Mouse (Mus musculus) limb, embryonic 10.5 days (tissue): ENCODE measurements around the gene Celf1. TPM values are rescaled to one million over a fixed set of nuclear protein-coding genes. Genes with fewer than 3 reads are reported as not detected.
A peak's percentile ranks its signal among the peaks of the same experiment; 100 is the strongest.
"Not testable (repeated sequence)": the region's sequence is repeated elsewhere in the genome, so short reads cannot be mapped to it uniquely, and the experiment has no call there.

Experiments
- DNase-seq: peaks from one replicate; pipeline ENCODE4 v3.0.0-alpha.2; 2017; ENCODE audit warnings: low spot score
- H3K27ac ChIP-seq: fragments of 300-500 bp; sonication (generic); 2 replicates; pipeline ENCODE4 v1.5.1; 2016; ENCODE audit warnings: mild to moderate bottlenecking
- H3K27me3 ChIP-seq: fragments of 300-500 bp; sonication (generic); 2 replicates; pipeline ENCODE4 v1.6.1; 2016; ENCODE audit warnings: low read depth, mild to moderate bottlenecking; ENCODE audit not compliant: poor library complexity, severe bottlenecking
- H3K36me3 ChIP-seq: fragments of 300-500 bp; sonication (generic); 2 replicates; pipeline ENCODE4 v1.6.1; 2016; ENCODE audit warnings: mild to moderate bottlenecking, moderate library complexity
- H3K4me1 ChIP-seq: fragments of 300-500 bp; sonication (generic); 2 replicates; pipeline ENCODE4 v1.6.1; 2016
- H3K4me3 ChIP-seq: fragments of 300-500 bp; sonication (generic); 2 replicates; pipeline ENCODE4 v1.5.1; 2016; ENCODE audit warnings: mild to moderate bottlenecking, moderate library complexity
- H3K9me3 ChIP-seq: fragments of 300-500 bp; sonication (generic); replicated peaks from 2 replicates; pipeline ENCODE4 v1.6.1; 2016; ENCODE audit warnings: mild to moderate bottlenecking
- WGBS: fragments of 180-500 bp; shearing (Covaris S2); methylation state at CpG from one replicate; pipeline ENCODE4 v1.1.7; 2016; 5-methylcytosine and 5-hydroxymethylcytosine counted together
- polyA plus RNA-seq: library from polyadenylated mRNA; unstranded; fragments of >200 nt; fragmentation: Nextera tagmentation; extraction: Ambion mirVana; gene quantifications from 2 replicates; pipeline ENCODE4 v1.2.1, GENCODE M21; 2016

The Celf1 gene
- polyA plus RNA-seq, 1 experiment from 2014 or later = 150 TPM

GRCm38 (mm10) chr2:91041786-91042185, 101.6 kb downstream of the Celf1 start:
- WGBS = 80% methylated on average over 8 of the region's 8 CpGs
- H3K36me3 ChIP-seq = no peaks in the 10 kb centered on the region
- H3K4me1 ChIP-seq = peaks cover 14% of the 10 kb centered on the region
- DNase-seq = no peak
- no peak overlapping the region for H3K27ac ChIP-seq
- no peak overlapping the region for H3K4me3 ChIP-seq
- no peaks in the 10 kb centered on the region for H3K9me3 ChIP-seq
- no peaks in the 10 kb centered on the region for H3K27me3 ChIP-seq

- Histone ChIP-seq H3K36me3 (no peaks in the 10 kb centered on the region), H3K4me1 (peaks cover 21% of the 10 kb centered on the region), H3K27ac (no peak overlapping the region), H3K9me3 (no peaks in the 10 kb centered on the region), H3K27me3 (no peaks in the 10 kb centered on the region), H3K4me3 (no peak overlapping the region)
- 67% methylated on average over 21 of the region's 21 CpGs for whole genome bisulfite sequencing
- DNase-seq = no peak
Observed at GRCm38 (mm10) chr2:91042651-91043398, 102.6 kb downstream of the Celf1 start.

- WGBS = 79% methylated on average over 13 of the region's 13 CpGs
- H3K27me3 ChIP-seq = no peaks in the 10 kb centered on the region
- no peak overlapping the region for H3K4me3 ChIP-seq
- H3K9me3 ChIP-seq = no peaks in the 10 kb centered on the region
- peaks cover 21% of the 10 kb centered on the region for H3K4me1 ChIP-seq
- H3K27ac ChIP-seq = peak overlapping the region; percentile 46; the same call in 1 of the 2 replicates
- no peak for DNase-seq
- no peaks in the 10 kb centered on the region for H3K36me3 ChIP-seq
Observed at GRCm38 (mm10) chr2:91044727-91045126, 104.5 kb downstream of the Celf1 start.

GRCm38 (mm10) chr2:91045805-91046204, 105.6 kb downstream of the Celf1 start:
- H3K9me3 ChIP-seq, H3K36me3 ChIP-seq, DNase-seq, H3K27me3 ChIP-seq, H3K4me3 ChIP-seq: not testable (repeated sequence)
- WGBS = 76% methylated on average over 1 of the region's 1 CpGs
- Histone ChIP-seq H3K27ac (peak overlapping the region; percentile 46; the same call in 1 of the 2 replicates), H3K4me1 (peaks cover 21% of the 10 kb centered on the region)

GRCm38 (mm10) chr2:91047359-91047758, 107.2 kb downstream of the Celf1 start:
- DNase-seq = no peak
- no peak overlapping the region for H3K4me3 ChIP-seq
- WGBS = 70% methylated on average over 9 of the region's 9 CpGs
- H3K36me3 ChIP-seq = peaks cover 8% of the 10 kb centered on the region
- no peaks in the 10 kb centered on the region for H3K27me3 ChIP-seq
- H3K27ac ChIP-seq = no peak overlapping the region
- H3K4me1 ChIP-seq = peaks cover 21% of the 10 kb centered on the region
- no peaks in the 10 kb centered on the region for H3K9me3 ChIP-seq

- Histone ChIP-seq H3K27ac (no peak overlapping the region), H3K9me3 (no peaks in the 10 kb centered on the region), H3K27me3 (no peaks in the 10 kb centered on the region), H3K4me3 (no peak overlapping the region), H3K36me3 (peaks cover 29% of the 10 kb centered on the region), H3K4me1 (peaks cover 19% of the 10 kb centered on the region)
- no peak for DNase-seq
- whole genome bisulfite sequencing = 87% methylated on average over 3 of the region's 3 CpGs
Observed at GRCm38 (mm10) chr2:91051917-91052316, 111.7 kb downstream of the Celf1 start.

- Histone ChIP-seq H3K4me3 (peak overlapping the region; percentile 75), H3K4me1 (peaks cover 14% of the 10 kb centered on the region), H3K9me3 (no peaks in the 10 kb centered on the region), H3K27me3 (no peaks in the 10 kb centered on the region), H3K27ac (no peak overlapping the region), H3K36me3 (peaks cover 38% of the 10 kb centered on the region)
- 72% methylated on average over 2 of the region's 2 CpGs for whole genome bisulfite sequencing
- no peak for DNase-seq
Observed at GRCm38 (mm10) chr2:91052752-91053151, 112.6 kb downstream of the Celf1 start.

GRCm38 (mm10) chr2:91053181-91053933, 113.2 kb downstream of the Celf1 start:
- no peaks in the 10 kb centered on the region for H3K9me3 ChIP-seq
- no peak for DNase-seq
- H3K36me3 ChIP-seq = peaks cover 44% of the 10 kb centered on the region
- H3K27me3 ChIP-seq = no peaks in the 10 kb centered on the region
- WGBS = 0% methylated on average over 6 of the region's 6 CpGs
- peaks cover 13% of the 10 kb centered on the region for H3K4me1 ChIP-seq
- H3K4me3 ChIP-seq = peak overlapping the region; percentile 75
- H3K27ac ChIP-seq = peak overlapping the region; percentile 90

- under 1% methylated on average over 40 of the region's 40 CpGs for WGBS
- Histone ChIP-seq H3K27ac (peak within 1 kb of the TSS; percentile 90), H3K36me3 (peaks cover 50% of the 10 kb centered on the region), H3K4me3 (peak within 1 kb of the TSS; percentile 75), H3K27me3 (no peaks in the 10 kb centered on the region), H3K4me1 (peaks cover 13% of the 10 kb centered on the region), H3K9me3 (no peaks in the 10 kb centered on the region)
- DNase-seq = peak; percentile 96
Observed at GRCm38 (mm10) chr2:91053934-91054382, 113.8 kb downstream of the Celf1 start, which contains the start of gene Psmc3. Gene Psmc3 (plus strand): TSS chr2:91054009.

- H3K9me3 ChIP-seq = no peaks in the 10 kb centered on the region
- WGBS = 90% methylated on average over 5 of the region's 5 CpGs
- H3K27ac ChIP-seq = no peak overlapping the region
- peaks cover 86% of the 10 kb centered on the region for H3K36me3 ChIP-seq
- DNase-seq = no peak
- no peaks in the 10 kb centered on the region for H3K27me3 ChIP-seq
- peaks cover 10% of the 10 kb centered on the region for H3K4me1 ChIP-seq
- no peak overlapping the region for H3K4me3 ChIP-seq
Observed at GRCm38 (mm10) chr2:91058435-91058834, 118.3 kb downstream of the Celf1 start.

- 93% methylated on average over 2 of the region's 2 CpGs for WGBS
- H3K27ac ChIP-seq = no peak overlapping the region
- H3K36me3 ChIP-seq = peaks cover 96% of the 10 kb centered on the region
- H3K9me3 ChIP-seq = no peaks in the 10 kb centered on the region
- H3K4me3 ChIP-seq = no peak overlapping the region
- H3K4me1 ChIP-seq = peaks cover 10% of the 10 kb centered on the region
- H3K27me3 ChIP-seq = no peaks in the 10 kb centered on the region
- no peak for DNase-seq
Observed at GRCm38 (mm10) chr2:91059376-91059775, 119.2 kb downstream of the Celf1 start.

GRCm38 (mm10) chr2:91060544-91061355, 120.6 kb downstream of the Celf1 start:
- H3K9me3 ChIP-seq = no peaks in the 10 kb centered on the region
- DNase-seq = no peak
- no peak overlapping the region for H3K4me3 ChIP-seq
- H3K27me3 ChIP-seq = no peaks in the 10 kb centered on the region
- H3K4me1 ChIP-seq = no peaks in the 10 kb centered on the region
- no peak overlapping the region for H3K27ac ChIP-seq
- peaks cover 96% of the 10 kb centered on the region for H3K36me3 ChIP-seq
- 86% methylated on average over 10 of the region's 10 CpGs for WGBS
